Mouse (Mus musculus) stomach, postnatal 0 days (tissue): ENCODE data around the gene Zdhhc13.

Experiments
- CTCF ChIP-seq: IDR thresholded peaks from 2 replicates; pipeline ENCODE4 v1.5.1; 2016; ENCODE audit warnings: antibody characterized with exemption, low read depth, mild to moderate bottlenecking, moderate library complexity
- EP300 ChIP-seq: optimal IDR thresholded peaks from 2 replicates; pipeline ENCODE3; 2016; ENCODE audit warnings: antibody characterized with exemption

- no peak for TF ChIP-seq EP300
- no peak for TF ChIP-seq CTCF
These were observed 86.3 kb downstream of the Zdhhc13 start for GRCm38 (mm10) chr7:48875096-48875495.
